15 mouse cellular contexts compared by ENCODE assay signal in the genomic region with DNA sequence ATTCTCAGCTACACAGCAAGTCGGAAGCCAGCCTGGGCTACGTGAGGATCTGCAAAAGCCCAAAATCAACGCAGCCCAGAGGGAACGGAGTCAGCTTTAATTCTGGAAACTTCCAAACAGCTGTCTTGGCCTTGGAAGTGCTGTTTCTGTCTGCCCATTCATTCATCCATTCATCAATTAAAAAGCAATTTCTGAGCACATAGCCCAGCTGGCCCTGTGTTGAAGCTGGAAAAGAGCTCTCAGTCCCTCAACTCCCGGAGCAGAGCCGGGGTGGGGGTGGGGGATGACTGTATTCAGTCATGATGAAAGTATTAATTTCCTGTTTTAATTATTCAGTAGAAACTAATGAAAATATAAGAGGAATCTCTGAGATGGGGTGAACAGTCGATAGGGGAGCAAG.
A peak's percentile ranks its signal among the peaks of the same experiment; 100 is the strongest.
DNase-seq lines count a peak whose midpoint lies in the region; ATAC-seq and TF ChIP-seq lines count a peak whose summit lies in the region.
"Had no signal": no experiment of that assay in that cellular context is flagged by ENCODE, and none has a peak within 500 bp of the region (broad histone marks: within the 10 kb centered on the region; RNA-seq: fewer than 3 reads in every experiment).

No protein-coding gene starts in this region.

- 51% methylated on average over 7 of the region's 7 CpGs for WGBS in lung, embryonic 16.5 days
- 73% methylated on average over 7 of the region's 7 CpGs for WGBS in lung, adult 2 months
- WGBS in forebrain, postnatal 0 days, result 40% methylated on average over 7 of the region's 7 CpGs

- H3K27me3 ChIP-seq in lung, embryonic 16.5 days (ENCODE audit: control insufficient read depth, insufficient read depth, low read depth, low read length), result peaks cover 7% of the 10 kb centered on the region; the same call in 1 of the 2 replicates
- no peaks in the 10 kb centered on the region for H3K27me3 ChIP-seq in forebrain, postnatal 0 days (ENCODE audit: insufficient read depth, low read length)

- no peak for TF ChIP-seq CTCF in lung, adult 2 months (IDR thresholded peaks at IDR 0.05; ENCODE audit: insufficient read depth, low read length)
- TF ChIP-seq CTCF in forebrain, postnatal 0 days (IDR thresholded peaks at IDR 0.05; ENCODE audit: low read depth), result no peak

- ATAC-seq in lung, embryonic 16.5 days (ENCODE audit: low read depth), result peak; percentile 33; the same call in 1 of the 2 replicates
- ATAC-seq in forebrain, postnatal 0 days, result peak; percentile 50; the same call in 1 of the 2 replicates

- peak; percentile 10 for DNase-seq in gastrocnemius, adult 18-20 months (ENCODE audit: low spot score)
- DNase-seq in gastrocnemius, postnatal 36 days, result no peak
- DNase-seq in lung, adult 2 months, result no peak
- no peak for DNase-seq in forebrain, postnatal 0 days
- peak; percentile 1 for DNase-seq in lung, postnatal 25 days (ENCODE audit: low spot score)
- no peak for DNase-seq in adrenal gland, postnatal 10 days
- no peak for DNase-seq in spleen, postnatal 10 days (ENCODE audit: low spot score in 2 of 2)
- DNase-seq: B cell, adult 2 months; cerebellum, postnatal 25 days; liver, embryonic 13.5 days; spleen, adult 18-20 months had no signal

- H3K36me3 ChIP-seq in lung, embryonic 16.5 days (ENCODE audit: control insufficient read depth, insufficient read depth, low read length), result no peaks in the 10 kb centered on the region
- peaks cover 12% of the 10 kb centered on the region for H3K36me3 ChIP-seq in forebrain, postnatal 0 days (ENCODE audit: insufficient read depth)
- H3K36me3 ChIP-seq: embryonic facial prominence, embryonic 12.5 days; heart, embryonic 13.5 days; liver, embryonic 13.5 days had no signal

- H3K9me3 ChIP-seq in lung, embryonic 16.5 days (ENCODE audit: control insufficient read depth, low read length), result no peaks in the 10 kb centered on the region
- no peaks in the 10 kb centered on the region for H3K9me3 ChIP-seq in forebrain, postnatal 0 days (ENCODE audit: low read length)
- H3K9me3 ChIP-seq: embryonic facial prominence, embryonic 12.5 days; heart, embryonic 13.5 days; liver, embryonic 13.5 days had no signal

- no peak overlapping the region for H3K4me2 ChIP-seq in lung, embryonic 16.5 days (ENCODE audit: low read depth, low read length)
- H3K4me2 ChIP-seq in forebrain, postnatal 0 days (ENCODE audit: low read depth), result no peak overlapping the region
- H3K4me2 ChIP-seq: embryonic facial prominence, embryonic 12.5 days; heart, embryonic 13.5 days; liver, embryonic 13.5 days had no signal

- no peak for TF ChIP-seq POLR2A in lung, adult 2 months (IDR thresholded peaks at IDR 0.05; ENCODE audit: borderline replicate concordance, extremely low read depth, low read depth, low read length)

- no peak overlapping the region for H3K4me3 ChIP-seq in lung, embryonic 16.5 days (ENCODE audit: low read length)
- H3K4me3 ChIP-seq in lung, adult 2 months (replicated peaks; ENCODE audit: extremely low read depth, low read depth, low read length), result no peak overlapping the region
- no peak overlapping the region for H3K4me3 ChIP-seq in forebrain, postnatal 0 days (ENCODE audit: low read depth, low read length)
- H3K4me3 ChIP-seq: embryonic facial prominence, embryonic 12.5 days; heart, embryonic 13.5 days; layer of hippocampus, adult 2 months; liver, embryonic 13.5 days had no signal

- intact Hi-C loops in gastrocnemius, postnatal 36 days (cut with DNase I), result no loop called here

- no peaks in the 10 kb centered on the region for H3K4me1 ChIP-seq in lung, embryonic 16.5 days (replicated peaks; ENCODE audit: control insufficient read depth, insufficient read depth, low read length)
- no peaks in the 10 kb centered on the region for H3K4me1 ChIP-seq in lung, adult 2 months (ENCODE audit: control insufficient read depth, insufficient read depth, low read length)
- peaks cover 3% of the 10 kb centered on the region; the same call in 1 of the 2 replicates for H3K4me1 ChIP-seq in forebrain, postnatal 0 days (ENCODE audit: insufficient read depth)
- H3K4me1 ChIP-seq: liver, embryonic 13.5 days had no signal

- no peak overlapping the region for H3K27ac ChIP-seq in lung, embryonic 16.5 days (ENCODE audit: low read length)
- H3K27ac ChIP-seq in forebrain, postnatal 0 days (ENCODE audit: low read depth, low read length), result no peak overlapping the region
- H3K27ac ChIP-seq: embryonic facial prominence, embryonic 12.5 days; heart, embryonic 13.5 days; layer of hippocampus, adult 2 months; liver, embryonic 13.5 days had no signal

- H3K9ac ChIP-seq in lung, embryonic 16.5 days (ENCODE audit: low read length), result no peak overlapping the region
- H3K9ac ChIP-seq in forebrain, postnatal 0 days, result no peak overlapping the region
- H3K9ac ChIP-seq: embryonic facial prominence, embryonic 12.5 days; heart, embryonic 13.5 days; liver, embryonic 13.5 days had no signal

Comparison
In these comparisons a context has a peak if more than half of its experiments do, and no peak if none do; other contexts are left out.
1. DNase-seq: peak in gastrocnemius, adult 18-20 months (single experiment) and lung, postnatal 25 days (single experiment); none in gastrocnemius, postnatal 36 days (0 of 2), lung, adult 2 months (single experiment), forebrain, postnatal 0 days (single experiment), adrenal gland, postnatal 10 days (single experiment) and spleen, postnatal 10 days (0 of 2).